Mouse (Mus musculus) liver, embryonic 11.5 days (tissue): ENCODE results near the gene Elf3. TPM values are rescaled to one million over a fixed set of nuclear protein-coding genes. Genes with fewer than 3 reads are reported as not detected.

Experiments used
- ATAC-seq: fragments of 200-750 bp; cut with Nextera tagmentation; replicated peaks from 2 replicates; pipeline ENCODE4 v1.8.0; 2017; ENCODE audit warnings: moderate number of reproducible peaks, mild to moderate bottlenecking, moderate TSS enrichment, moderate library complexity; ENCODE audit not compliant: low FRiP score
- DNase-seq: peaks from one replicate; pipeline ENCODE4 v3.0.0-alpha.2; 2017; ENCODE audit warnings: low spot score
- H3K27ac ChIP-seq: fragments of 300-500 bp; sonication (generic); 2 replicates; pipeline ENCODE4 v1.5.1; 2014; ENCODE audit warnings: mild to moderate bottlenecking, low read depth, low read length, control low read depth
- H3K27me3 ChIP-seq: fragments of 300-500 bp; sonication (generic); replicated peaks from 2 replicates; pipeline ENCODE4 v1.6.1; 2014; ENCODE audit warnings: low read length, mixed read lengths; ENCODE audit not compliant: control insufficient read depth, insufficient read depth
- H3K36me3 ChIP-seq: fragments of 300-500 bp; sonication (generic); 2 replicates; pipeline ENCODE4 v1.6.1; 2014; ENCODE audit warnings: mild to moderate bottlenecking, low read length, moderate library complexity, mixed read lengths; ENCODE audit not compliant: control insufficient read depth, insufficient read depth
- H3K4me1 ChIP-seq: fragments of 300-500 bp; sonication (generic); replicated peaks from 2 replicates; pipeline ENCODE4 v1.6.1; 2014; ENCODE audit warnings: low read length, mixed read lengths; ENCODE audit not compliant: control insufficient read depth, insufficient read depth
- H3K4me2 ChIP-seq: fragments of 300-500 bp; sonication (generic); 2 replicates; pipeline ENCODE4 v1.6.1; 2014; ENCODE audit warnings: mild to moderate bottlenecking, control low read depth, moderate library complexity
- H3K4me3 ChIP-seq: fragments of 300-500 bp; sonication (generic); 2 replicates; pipeline ENCODE4 v1.5.1; 2014; ENCODE audit warnings: low read depth, low read length, control low read depth
- H3K9ac ChIP-seq: fragments of 300-500 bp; sonication (generic); 2 replicates; pipeline ENCODE4 v1.6.1; 2014; ENCODE audit warnings: low read depth, low read length, control low read depth
- H3K9me3 ChIP-seq: fragments of 300-500 bp; sonication (generic); 2 replicates; pipeline ENCODE4 v1.6.1; 2016; ENCODE audit warnings: low read length, inconsistent platforms, mixed read lengths; ENCODE audit not compliant: control insufficient read depth
- WGBS: fragments of 180-500 bp; shearing (Covaris S2); extraction: QIAGEN DNeasy Blood & Tissue Kit; methylation state at CpG from one replicate; pipeline ENCODE4 v1.1.7; 2014; 5-methylcytosine and 5-hydroxymethylcytosine counted together
- polyA plus RNA-seq: library from polyadenylated mRNA; unstranded; fragments of >200 nt; fragmentation: Nextera tagmentation; extraction: Ambion mirVana; gene quantifications from 2 replicates; pipeline ENCODE4 v1.2.1, GENCODE M21; 2014

The Elf3 gene
- polyA plus RNA-seq, 1 experiment from 2014 or later, result 2.0 TPM

GRCm38 (mm10) chr1:135205257-135205656 is 53.1 kb downstream of the Elf3 start:
- Histone ChIP-seq H3K4me3 (no peak overlapping the region), H3K4me2 (peak overlapping the region; percentile 40; the same call in 1 of the 2 replicates), H3K36me3 (no peaks in the 10 kb centered on the region), H3K4me1 (peaks cover 24% of the 10 kb centered on the region), H3K9me3 (no peaks in the 10 kb centered on the region), H3K27ac (no peak overlapping the region), H3K9ac (peak overlapping the region; percentile 37; the same call in 1 of the 2 replicates), H3K27me3 (0 out of 2 replicates have a peak, but pooled peaks cover 3% of the 10 kb centered on the region)
- WGBS, result 51% methylated on average over 4 of the region's 4 CpGs
- peak; percentile 39 for DNase-seq
- ATAC-seq, result peak; percentile 42; the same call in 1 of the 2 replicates

- H3K4me2 ChIP-seq, result peak overlapping the region; percentile 40
- peaks cover 27% of the 10 kb centered on the region for H3K4me1 ChIP-seq
- H3K9ac ChIP-seq, result no peak overlapping the region
- DNase-seq (peak; percentile 61), ATAC-seq (peak; percentile 92)
- no peak overlapping the region for H3K27ac ChIP-seq
- 21% methylated on average over 12 of the region's 12 CpGs for WGBS
- H3K4me3 ChIP-seq, result no peak overlapping the region
- H3K9me3 ChIP-seq, result no peaks in the 10 kb centered on the region
- 0 out of 2 replicates have a peak, but pooled peaks cover 3% of the 10 kb centered on the region for H3K27me3 ChIP-seq
- H3K36me3 ChIP-seq, result no peaks in the 10 kb centered on the region
Observed at GRCm38 (mm10) chr1:135204196-135205126, 53.9 kb downstream of the Elf3 start.

Other genes starting within 250 kb of the Elf3 start
- 0.48 and 0.70 TPM in 2 replicates for gene Lgr6, start 153.3 kb downstream of the Elf3 start, polyA plus RNA-seq
- gene Ptpn7, start 125.9 kb downstream of the Elf3 start, polyA plus RNA-seq, result 42.1 and 43.0 TPM in 2 replicates
- gene Arl8a, start 111.7 kb downstream of the Elf3 start, polyA plus RNA-seq, result 25.0 and 28.7 TPM in 2 replicates
- gene Gpr37l1, start 90.9 kb downstream of the Elf3 start, polyA plus RNA-seq, result not detected in 2 replicates
- 64.5 and 67.4 TPM in 2 replicates for gene Rnpep, start 25.5 kb upstream of the Elf3 start, polyA plus RNA-seq
- 258 and 269 TPM in 2 replicates for gene Timm17a, start 55.2 kb upstream of the Elf3 start, polyA plus RNA-seq
- 0.16 TPM in 2 replicates for gene Lmod1, start 66.2 kb upstream of the Elf3 start, polyA plus RNA-seq
- gene Shisa4, start 116.7 kb upstream of the Elf3 start, polyA plus RNA-seq, result 9.3 and 10.1 TPM in 2 replicates
- gene Ipo9, start 171.9 kb upstream of the Elf3 start, polyA plus RNA-seq, result 77.0 and 90.8 TPM in 2 replicates